Mouse (Mus musculus) right cerebral cortex, postnatal 4 days (tissue): Measurements from ENCODE around the gene Hif1an.
A peak's percentile ranks its signal among the peaks of the same experiment; 100 is the strongest.

Experiments used
- DNase-seq: peaks from one replicate; pipeline ENCODE4 v3.0.0-alpha.2; 2022

The Hif1an gene

GRCm38 (mm10) chr19:44567763-44568162, 5.1 kb downstream of the Hif1an start:
- DNase-seq = no peak

GRCm38 (mm10) chr19:44576275-44576674, 13.6 kb downstream of the Hif1an start:
- DNase-seq = no peak

GRCm38 (mm10) chr19:44578038-44578437, 15.4 kb downstream of the Hif1an start:
- no peak for DNase-seq

DNA sequence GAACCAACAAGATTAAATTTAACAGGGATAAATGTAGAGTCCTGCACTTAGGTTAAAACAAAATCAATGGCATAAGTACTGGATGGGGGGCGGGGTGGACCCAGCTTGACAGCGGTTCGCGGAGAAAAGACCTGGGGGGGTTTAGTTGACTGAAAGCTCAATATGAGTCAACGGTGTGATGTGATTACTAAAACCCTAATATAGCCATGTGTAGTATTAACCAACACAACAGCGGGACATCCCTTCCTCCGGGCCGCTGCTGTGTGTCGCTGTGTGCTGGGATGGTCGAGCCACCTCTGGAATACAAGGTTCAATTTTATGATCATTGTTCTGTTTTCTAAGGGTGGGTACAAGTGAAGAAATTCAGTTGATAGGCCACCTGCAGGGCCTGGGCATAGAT, 19.5 kb downstream of the Hif1an start:
- DNase-seq = no peak

- peak; percentile 98 for DNase-seq
These were observed 20.1 kb downstream of the Hif1an start for GRCm38 (mm10) chr19:44582638-44583309.

DNA sequence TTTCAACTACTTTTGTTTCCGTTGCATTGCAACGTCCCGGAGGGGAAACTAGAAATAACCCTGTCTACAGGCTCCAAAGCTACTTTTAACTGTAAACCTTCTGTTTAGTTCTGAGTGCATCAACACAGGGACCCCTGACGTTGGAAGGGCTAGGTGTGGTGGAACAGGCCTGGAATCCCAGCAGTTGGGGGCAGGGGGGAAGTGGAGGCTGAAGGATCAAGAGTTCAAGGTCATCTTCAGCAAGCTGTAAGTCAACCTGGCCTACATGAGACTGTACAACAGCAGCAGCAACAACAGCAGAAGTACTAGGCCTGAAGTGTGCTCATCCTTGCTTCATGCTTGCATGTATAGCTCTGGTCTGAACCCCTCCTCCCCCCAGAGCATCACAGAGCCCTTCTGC, 25.4 kb downstream of the Hif1an start:
- DNase-seq = no peak

GRCm38 (mm10) chr19:44589591-44590223, 27.1 kb downstream of the Hif1an start:
- no peak for DNase-seq

DNA sequence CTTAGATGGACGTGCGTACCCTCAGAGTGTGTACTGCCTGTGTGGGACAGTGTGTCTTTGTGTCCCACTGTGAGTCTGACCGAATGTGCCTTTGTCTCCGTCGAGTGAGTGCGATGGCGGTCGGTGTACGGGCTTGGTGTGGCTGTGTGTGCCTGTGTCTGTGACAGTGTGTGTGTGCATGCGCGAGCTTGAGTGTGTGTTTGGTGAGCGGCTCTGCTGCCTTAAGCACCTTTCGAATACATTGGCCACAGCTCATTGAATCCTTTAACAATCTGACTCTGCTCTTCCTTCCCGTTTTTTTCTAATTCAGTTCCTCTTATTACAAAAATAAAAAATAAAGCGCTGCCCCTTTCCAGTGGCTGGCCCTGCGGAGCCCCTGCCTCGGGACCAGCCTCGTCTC, 28.3 kb downstream of the Hif1an start:
- DNase-seq = no peak

GRCm38 (mm10) chr19:44591638-44592037, 29.0 kb downstream of the Hif1an start:
- DNase-seq = no peak

- DNase-seq = no peak
These were observed 31.5 kb downstream of the Hif1an start for GRCm38 (mm10) chr19:44594180-44594579.

GRCm38 (mm10) chr19:44618166-44618565, 55.5 kb downstream of the Hif1an start:
- DNase-seq = no peak
